Mouse (Mus musculus) c-Kit-positive CD71-negative TER-119-negative erythroid progenitor cells, embryonic 14.5 days (primary cell): ENCODE measurements at regions not wholly inside any gene's neighbourhood (a gene's known extent, or its start where the extent isn't known, plus 50 kb on each side); places are given as distances from the start of the nearest gene placed in this dataset.

ENCODE experiments used
- DNase-seq: peaks from one replicate; pipeline ENCODE4 v3.0.0-alpha.2; 2013; ENCODE audit warnings: low read depth

DNA sequence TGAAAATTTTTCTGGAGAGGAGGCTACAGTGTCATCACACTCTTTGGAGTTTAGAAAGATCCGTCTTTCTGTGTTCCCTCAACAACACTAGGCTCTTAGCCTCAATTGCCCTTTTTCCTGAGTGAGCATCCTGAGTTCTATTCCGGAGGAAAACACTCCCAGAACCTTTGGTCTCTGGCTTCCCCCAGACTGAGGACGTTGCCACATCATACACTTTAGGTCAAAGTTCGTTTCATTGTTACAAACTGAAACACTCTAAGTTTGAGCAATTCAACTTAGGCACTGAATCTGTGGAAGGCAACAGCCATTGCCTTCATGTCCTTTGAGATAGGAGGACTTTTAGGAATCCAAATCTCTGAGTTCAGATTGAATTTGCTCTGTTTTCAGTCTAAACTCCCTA is 85.0 kb downstream of the Arl4a start:
- DNase-seq, result no peak

DNA sequence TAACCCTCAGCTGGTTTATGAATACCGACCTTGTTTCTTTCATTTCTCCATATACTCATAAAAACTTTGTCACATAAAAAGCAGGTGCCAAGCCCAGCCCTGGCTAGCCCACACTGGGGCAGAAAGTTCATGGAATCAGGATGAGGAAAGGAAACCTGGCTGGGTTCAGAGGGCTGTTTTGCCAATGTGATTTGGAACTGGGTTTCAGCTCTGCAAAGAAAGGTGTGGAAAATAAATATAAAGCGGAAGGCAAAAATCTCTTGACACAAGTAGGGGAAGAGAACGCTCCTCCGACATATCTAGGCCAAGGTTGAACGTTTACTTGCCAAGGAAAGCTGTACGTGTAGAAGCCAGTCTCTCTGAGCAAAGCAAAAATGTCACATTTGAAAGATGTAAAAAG is 85.9 kb downstream of the Arl4a start:
- DNase-seq, result no peak

DNA sequence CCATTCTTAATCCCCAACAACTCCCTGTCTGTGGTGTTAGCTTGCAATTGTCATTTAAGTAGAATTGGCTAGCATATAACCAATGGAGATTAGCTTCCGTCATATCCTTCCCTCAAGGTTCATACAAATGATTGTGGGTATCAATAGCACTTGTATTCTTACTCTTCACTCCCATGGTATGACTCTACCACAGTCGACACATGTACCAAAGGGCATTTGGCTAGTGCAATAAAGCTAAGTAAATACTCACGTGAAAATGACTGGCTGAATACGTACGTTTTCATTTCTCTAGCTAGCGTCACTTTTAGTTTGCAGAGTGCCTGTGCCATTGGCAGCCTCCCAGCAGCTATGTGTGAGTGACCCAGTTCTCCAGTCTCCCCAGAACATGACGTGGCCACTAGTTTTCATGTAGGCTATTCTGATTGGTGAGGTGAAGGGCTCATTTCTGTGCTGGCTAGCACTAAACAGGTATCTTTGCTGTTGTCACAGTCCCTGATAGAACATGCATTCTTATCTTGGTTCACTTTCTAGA is 87.5 kb downstream of the Arl4a start:
- DNase-seq, result no peak

DNA sequence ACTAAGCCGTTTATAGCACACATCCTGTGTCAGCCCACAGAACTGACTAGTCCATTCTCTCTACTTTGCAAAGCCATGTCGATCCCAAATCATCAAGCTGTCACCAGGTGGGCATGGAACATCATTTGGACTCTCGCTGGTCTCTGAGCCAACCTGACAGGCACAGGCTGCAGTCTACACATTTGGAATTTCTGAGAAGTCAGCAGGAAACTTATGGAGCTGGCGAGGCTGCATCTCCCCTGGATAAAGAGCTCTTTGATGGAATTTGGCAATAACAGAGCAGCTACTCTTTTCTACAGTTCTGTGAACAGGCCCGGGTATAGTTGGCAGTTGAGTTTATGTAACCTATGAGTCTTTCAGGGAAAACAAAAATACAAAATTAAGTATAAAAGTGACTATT is 94.9 kb downstream of the Arl4a start:
- no peak for DNase-seq

DNA sequence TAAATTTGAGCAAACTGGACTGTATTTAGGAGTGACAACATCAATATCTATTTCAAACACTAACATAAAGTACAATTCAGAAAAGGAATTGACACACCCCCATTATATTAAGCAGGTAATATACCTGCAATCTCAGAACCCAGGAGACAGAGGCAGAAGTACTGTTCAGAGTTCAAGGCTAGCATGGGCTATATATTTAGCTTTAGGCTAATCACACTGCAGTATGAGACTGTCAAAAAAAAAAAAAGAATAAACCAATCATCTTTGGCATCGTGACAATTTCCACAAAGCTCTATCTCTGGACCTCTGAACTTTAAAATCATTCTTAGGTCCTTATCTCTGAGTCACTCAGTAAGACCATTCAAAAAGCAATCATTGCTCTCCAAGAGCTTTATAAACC is 96.7 kb downstream of the Arl4a start:
- no peak for DNase-seq

DNA sequence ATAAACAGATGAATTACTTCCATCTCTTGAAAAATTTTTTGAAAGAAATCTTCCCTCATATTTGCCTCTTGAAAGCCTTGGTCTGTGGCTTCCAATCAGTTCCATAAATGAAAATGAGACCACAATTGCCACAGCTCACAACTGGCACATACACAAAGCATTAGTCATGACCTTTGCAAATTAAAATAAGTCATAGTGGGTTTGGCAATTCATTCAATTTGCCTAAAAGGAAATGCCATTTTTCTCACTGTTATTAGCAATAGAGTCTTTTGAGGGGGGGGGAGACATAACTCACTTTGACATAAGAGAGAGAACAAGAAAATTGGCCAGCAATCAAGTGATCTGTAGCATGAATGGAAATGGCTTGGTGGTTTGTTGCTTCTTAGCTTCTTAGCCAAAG is 98.8 kb downstream of the Arl4a start:
- no peak for DNase-seq

DNA sequence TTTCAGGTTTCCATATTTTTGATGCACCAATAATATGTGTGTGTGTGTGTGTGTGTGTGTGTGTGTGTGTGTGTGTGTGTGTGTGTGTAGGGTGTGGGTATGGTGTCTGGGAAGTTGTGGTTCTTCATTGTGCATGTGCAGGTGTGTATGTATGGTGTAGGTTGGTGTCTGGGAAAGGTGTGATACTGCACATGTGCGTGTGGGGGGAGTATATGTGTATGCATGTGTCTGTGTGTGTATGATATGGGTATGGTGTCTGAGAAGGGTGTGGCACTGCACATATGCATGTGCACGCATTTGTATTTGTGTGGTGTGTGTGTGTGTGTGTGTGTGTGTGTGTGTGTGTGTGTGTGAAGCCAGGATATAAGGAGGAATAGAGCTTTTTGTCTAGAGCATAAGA is 99.6 kb downstream of the Arl4a start:
- DNase-seq, result no peak

DNA sequence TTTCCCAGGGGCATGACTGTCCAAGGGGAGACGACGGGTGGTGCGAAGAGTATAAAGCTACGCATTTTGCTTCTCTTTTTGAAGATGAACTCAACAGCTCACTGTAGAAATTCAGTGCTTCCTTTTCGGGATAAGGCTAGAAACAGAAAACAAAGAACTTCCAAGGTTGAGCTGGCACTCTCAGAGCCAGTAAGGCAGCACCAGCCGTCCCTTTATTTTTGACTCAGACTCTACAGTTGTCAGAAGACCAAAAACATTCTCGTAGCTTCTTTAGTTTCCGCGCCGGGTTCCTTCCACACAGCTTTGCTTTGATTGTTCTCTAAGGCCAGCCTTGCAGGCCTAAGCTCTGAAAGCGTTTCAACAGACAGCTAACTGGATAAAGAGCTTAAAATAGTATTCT is 101.5 kb downstream of the Arl4a start:
- no peak for DNase-seq

DNA sequence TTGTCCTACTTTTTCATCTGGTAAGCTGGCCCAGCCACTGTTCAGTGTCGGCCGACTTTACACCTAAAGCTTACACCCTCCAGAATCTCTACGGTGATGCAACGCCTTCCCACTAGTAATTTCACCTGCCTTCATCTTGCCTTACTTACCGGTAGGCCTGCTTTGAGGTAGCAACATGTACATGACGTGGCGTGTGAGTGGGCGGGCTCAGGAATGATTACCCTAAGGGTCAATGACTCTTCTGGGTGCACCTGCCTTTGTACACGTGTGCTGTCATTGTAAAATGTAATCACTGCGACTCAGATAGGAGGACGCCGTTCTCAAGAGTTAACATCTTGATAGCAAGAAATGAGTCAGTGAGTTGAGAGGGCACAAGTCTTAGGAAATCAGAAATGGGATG is 102.0 kb downstream of the Arl4a start:
- no peak for DNase-seq

DNA sequence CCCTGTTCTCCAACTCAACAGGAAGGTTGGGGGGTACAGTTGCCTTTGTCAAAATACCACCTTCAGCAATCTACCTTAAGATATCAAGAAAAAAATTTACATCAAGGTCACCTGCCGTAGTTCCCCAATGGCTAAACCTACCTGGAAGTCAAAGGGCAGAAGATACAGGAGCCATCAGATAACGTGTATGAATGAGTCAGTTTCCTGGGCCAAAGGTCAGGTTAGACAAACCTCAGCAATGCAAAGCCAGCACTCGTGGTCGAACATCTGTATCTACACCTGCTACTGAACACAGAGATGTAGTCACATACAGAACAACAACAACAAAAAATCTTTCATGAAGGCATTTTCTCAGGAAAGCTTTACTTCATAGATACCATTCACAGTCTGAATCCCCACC is 102.9 kb downstream of the Arl4a start:
- DNase-seq, result no peak

DNA sequence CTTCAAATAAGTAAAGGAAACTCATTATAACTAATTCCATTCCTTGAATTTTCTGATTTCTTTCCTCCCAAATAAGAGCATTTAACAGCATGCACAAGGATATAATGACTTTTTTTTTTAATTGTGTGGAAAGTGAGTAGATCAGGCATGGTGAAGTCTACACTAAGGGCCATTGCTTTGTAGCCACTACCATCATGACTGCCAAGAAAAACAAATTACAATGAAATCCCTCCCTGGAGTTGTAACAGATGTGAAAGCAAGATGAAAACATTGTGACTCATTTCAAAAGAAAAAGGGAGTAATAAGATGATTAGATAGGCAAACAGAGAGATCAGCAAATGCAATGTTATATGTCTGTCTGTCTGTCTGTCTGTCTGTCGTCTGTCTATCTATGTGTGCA is 106.6 kb downstream of the Arl4a start:
- DNase-seq, result no peak

DNA sequence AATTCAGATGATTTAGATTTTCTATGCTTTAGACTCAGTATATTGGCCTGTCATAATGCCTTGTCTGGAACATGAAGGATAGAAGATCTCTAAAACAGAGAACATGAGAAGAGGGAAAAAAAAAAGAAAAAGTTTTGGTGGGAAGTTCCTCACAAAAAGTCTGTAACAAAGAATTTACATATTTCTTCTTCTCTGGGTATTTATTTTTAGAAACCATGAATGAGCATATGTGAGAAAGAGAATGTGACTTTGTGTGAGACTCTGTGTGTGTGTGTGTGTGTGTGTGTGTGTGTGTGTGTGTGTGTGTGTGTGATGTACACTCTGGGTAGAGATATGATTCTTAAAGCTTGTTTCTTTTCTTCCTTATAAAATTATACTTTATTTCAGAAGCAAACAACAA is 109.9 kb downstream of the Arl4a start:
- DNase-seq, result no peak

DNA sequence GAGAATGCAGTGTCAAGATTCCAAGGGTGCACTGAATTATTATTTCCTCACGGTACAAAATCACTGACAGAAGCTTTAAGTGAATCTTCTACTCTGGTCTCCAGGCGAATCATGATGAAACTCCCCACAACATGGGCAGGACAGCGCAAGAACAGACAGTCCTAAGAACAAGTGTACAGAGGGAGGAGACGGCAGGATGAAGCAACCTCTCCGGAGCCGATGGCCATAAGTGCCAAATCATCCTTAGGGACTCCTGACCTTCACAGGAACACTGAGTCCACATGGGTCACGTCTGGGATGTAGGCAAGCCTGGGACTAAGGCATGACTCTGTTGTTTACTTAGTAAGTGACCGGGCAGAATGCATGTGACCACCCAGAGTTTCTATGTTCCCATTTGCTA is 110.8 kb downstream of the Arl4a start:
- DNase-seq, result no peak

DNA sequence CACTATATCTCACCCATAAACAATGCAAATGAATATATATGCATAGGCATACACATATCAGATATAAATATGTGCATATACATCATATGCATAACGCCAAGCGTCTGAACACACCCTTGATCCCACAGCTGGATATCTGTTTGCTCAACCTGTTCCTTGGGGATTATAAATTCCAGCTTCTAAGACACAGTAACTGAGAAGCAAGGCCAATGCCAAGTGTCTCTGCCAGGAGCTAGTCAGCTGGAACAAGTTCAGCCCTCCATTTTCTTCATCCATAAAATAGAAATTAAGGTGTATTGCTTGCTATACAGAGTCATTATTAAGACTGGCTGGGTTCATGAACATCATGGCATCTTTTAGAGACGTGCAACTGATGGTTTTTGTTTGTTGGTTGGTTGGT is 116.3 kb downstream of the Arl4a start:
- DNase-seq, result no peak

DNA sequence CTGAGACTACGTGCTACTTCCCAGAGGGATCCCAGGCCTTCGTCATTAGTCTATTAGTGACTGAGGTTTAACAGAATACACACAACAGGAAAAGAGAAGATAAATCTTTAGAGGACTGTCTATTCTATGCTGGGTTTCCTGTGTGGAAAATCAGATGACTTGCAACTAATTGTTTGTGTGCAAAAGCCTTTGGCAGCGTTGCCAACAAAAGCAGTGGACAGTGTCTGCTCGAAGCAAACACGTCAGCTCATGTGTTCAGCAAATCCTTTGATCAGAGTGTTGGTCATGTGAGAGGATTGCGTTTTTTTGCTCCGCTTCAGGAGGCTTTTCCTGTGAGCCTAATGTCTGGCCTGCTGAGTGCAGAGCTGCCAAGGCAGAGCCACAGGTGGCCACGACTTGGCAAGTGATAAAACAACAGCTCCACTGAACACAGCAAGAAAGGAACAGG is 117.3 kb downstream of the Arl4a start:
- DNase-seq, result no peak

DNA sequence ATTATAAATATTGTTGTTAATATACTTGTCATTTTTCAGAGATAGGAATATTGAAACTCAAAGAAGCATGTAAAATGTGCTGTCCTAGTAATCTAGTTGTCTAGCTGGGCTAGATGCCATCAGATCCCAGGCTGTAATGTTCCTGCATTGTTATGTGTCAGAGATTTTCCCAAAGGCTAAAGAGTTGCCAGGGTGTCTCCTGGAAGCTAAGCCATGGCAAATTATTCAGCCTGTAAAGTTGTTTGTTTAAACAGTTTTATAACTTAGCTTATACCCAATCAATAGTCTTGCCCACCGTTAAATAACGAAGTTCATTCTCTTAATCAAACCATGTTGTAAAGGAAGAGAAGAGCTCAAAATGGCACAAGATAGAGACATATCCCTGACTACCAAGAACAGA is 117.9 kb downstream of the Arl4a start:
- no peak for DNase-seq

DNA sequence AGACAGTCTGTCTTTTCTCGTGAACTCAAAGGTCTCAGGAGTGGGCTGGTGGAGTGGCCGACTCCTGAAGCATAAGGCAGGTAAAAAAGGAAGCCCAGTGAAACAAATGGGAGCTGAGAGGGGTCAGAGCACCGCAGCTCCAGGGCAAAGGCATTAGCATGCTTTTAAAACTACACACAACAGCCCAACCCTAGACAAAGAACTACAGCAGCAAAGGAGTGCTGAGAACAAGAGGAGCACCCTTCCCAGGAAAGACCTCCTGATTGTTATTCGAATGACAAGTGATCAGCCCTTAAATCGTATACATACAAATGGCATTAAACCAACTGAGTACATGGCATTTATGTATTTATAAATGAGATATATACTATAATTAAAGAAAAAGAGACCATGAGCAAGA is 149.3 kb downstream of the Arl4a start:
- no peak for DNase-seq

DNA sequence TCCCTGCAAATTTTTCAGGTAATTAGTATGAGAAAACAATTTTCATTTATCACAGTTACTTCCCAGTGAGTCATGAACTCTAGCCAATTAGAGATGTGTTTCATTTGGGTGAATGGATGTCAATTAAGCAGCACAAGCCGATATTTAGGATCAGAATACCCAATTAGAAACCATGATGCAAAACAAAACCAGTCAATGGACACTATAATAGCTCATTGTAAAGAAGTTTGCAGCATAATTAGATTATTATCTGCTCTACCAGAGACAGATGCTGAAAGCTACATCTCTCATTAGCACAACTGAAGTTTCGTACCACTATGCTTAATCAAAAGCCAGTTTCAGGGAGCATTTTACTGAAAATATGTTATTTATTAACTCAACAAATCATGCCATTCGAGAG is 152.5 kb downstream of the Arl4a start:
- no peak for DNase-seq

DNA sequence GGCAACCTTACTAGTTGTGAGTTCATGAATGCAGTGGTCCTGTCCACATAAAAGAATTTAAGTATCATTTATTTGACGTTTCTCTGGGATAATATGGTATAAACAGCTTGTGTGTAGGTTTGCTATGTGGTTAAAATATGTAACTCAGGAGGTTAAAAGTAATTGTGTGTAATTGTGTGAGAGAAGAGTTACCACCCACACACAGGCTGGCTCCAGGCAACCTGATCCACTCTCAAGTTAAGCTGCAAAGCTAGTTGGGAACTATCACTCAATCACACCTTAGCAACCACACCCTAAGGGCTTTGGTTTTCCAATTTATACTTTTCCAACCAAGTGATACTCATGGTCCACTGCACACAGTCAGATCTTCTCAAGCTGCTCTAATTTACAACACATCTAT is 157.5 kb downstream of the Arl4a start:
- no peak for DNase-seq

DNA sequence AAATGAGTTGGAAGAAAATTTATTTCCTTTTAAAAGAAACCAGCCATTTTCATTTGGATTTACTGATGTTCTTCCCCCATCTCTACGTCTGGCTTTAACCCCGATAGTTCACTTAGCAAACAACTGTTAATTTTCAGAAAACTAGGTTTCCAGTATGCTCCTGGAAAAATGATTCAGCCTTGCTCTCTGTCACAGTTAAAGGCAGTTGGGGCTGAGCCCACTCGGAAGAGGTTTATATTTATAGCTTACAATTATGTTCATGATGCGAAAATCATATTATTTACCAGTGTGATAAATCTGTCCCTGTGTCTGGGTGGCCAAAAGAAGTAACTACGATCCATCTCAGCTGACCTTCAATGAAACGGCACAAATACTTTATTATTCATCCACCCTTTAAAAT is 163.9 kb downstream of the Arl4a start:
- DNase-seq, result no peak

DNA sequence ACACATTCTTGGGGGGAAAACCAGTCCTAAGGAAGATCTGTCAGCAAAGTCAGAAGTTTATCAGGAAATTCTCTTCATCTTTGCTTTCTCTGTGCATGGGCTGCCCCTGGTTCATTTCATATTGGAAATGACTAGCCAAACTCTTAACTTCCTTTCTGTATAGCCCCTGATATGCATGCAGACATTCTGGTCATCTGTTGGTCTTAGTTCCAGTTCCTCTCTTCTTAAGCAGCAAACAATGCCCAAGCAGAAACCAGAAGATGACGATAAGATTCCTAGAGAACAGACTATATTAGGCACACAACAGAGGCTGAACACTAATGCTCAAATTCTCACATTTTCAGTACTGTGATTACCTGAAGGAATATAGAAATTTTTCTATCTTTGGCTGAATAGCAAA is 176.0 kb downstream of the Arl4a start:
- no peak for DNase-seq

DNA sequence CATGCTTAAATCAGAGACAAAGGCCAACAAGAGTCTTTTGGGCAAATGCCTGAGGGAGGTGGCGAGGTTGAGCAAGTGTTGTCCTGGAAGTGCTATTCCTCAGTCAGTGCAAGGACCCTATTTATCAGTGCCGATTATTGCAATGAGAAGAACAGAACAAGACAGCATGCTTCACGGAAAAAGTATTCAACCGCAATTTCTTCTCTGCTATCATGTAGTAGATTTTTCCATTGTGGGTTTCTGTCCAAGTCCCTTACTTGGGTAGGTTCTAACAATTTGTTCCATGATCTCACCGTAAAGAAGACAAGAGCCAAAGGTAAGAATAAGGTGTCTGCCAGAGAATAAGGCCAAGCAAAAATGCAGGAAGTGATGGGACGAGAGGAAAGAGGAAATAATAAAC is 186.2 kb downstream of the Arl4a start:
- DNase-seq, result no peak

DNA sequence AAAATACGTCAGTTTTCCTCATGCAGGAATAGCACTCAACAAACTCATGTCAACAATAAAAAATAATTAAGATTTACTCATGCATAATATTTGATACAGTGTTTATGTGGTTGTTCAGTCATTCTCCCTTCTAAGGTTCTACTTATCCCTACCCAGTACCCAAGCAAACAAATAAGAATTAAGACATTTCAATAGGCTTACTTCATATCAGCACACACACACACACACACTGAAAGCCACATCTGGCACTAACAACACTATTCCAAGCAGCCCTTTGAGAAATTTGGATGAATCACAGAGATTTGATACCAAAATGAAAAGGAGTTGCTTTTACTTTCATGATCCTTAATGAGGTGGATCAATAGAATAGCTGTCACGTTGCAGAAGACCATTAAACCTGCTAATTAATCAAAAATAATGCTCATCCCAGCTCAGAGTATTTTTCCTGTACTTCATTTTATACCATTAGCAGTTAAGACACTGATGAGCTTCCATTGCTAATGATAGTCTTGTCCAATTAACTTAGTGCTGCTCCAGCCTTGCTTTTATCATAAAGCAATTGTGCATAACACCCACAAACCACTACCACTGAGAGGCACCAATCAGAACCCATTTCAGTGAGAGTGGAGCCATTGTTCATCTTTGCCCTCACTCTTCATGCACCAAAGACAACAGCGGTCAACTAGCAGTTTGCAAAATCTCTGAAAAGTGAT is 188.3 kb downstream of the Arl4a start:
- DNase-seq, result no peak

DNA sequence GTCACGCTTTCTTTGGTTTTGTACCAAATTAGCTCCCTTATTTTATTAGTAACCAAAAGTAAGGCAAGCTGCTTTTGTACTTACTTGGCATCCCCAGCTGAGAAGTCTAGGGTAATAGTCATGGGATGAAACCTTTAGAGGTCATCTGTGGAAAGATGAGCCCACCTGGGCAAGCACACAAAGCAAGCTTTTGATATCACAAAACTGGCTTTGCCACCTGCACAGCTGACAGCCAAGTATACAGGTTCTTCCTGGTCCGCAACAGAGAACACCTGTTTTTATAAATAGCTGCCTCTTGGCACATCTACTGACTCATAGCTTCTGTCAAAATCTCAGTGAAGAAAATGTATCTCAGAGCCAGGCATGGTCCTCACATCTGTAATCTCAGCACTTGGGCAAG is 197.2 kb downstream of the Arl4a start:
- no peak for DNase-seq

DNA sequence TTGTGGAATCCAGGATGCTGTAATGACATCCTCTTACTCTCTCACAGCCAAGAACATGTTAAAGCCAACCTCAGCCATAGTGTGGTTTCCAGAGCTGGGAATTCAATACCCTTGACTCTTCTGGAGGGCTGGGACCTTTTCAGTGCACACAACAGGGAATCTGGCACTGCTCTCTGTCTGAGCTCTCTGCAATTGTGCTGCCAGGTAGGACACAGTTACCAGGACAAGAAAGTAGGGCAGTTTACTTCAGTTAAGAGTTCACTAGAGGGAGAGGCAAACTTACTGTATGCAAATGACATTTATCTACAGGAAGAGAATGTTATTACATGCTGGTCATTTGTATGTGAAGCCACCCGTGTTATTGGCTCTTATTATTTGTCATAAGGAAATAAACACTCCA is 197.6 kb downstream of the Arl4a start:
- no peak for DNase-seq
